Mouse (Mus musculus) neural tube, embryonic 12.5 days (tissue): ENCODE data around the gene Slc25a26. TPM values are rescaled to one million over a fixed set of nuclear protein-coding genes. Genes with fewer than 3 reads are reported as not detected.
A peak's percentile ranks its signal among the peaks of the same experiment; 100 is the strongest.

ENCODE experiments used
- ATAC-seq: fragments of 200-750 bp; cut with Nextera tagmentation; 2 replicates; pipeline ENCODE4 v1.8.0; 2017; ENCODE audit warnings: low read depth, mild to moderate bottlenecking, moderate TSS enrichment, moderate library complexity; ENCODE audit not compliant: low FRiP score
- H3K27ac ChIP-seq: fragments of 300-500 bp; sonication (generic); 2 replicates; pipeline ENCODE4 v1.5.1; 2016
- H3K27me3 ChIP-seq: fragments of 300-500 bp; sonication (generic); replicated peaks from 2 replicates; pipeline ENCODE4 v1.6.1; 2016; ENCODE audit warnings: mild to moderate bottlenecking
- H3K36me3 ChIP-seq: fragments of 300-500 bp; sonication (generic); 2 replicates; pipeline ENCODE4 v1.6.1; 2016; ENCODE audit warnings: mild to moderate bottlenecking
- H3K4me1 ChIP-seq: fragments of 300-500 bp; sonication (generic); 2 replicates; pipeline ENCODE4 v1.6.1; 2016
- H3K4me2 ChIP-seq: fragments of 300-500 bp; sonication (generic); replicated peaks from 2 replicates; pipeline ENCODE4 v1.6.1; 2016; ENCODE audit warnings: mild to moderate bottlenecking
- H3K4me3 ChIP-seq: fragments of 300-500 bp; sonication (generic); 2 replicates; pipeline ENCODE4 v1.5.1; 2016
- H3K9ac ChIP-seq: fragments of 300-500 bp; sonication (generic); 2 replicates; pipeline ENCODE4 v1.6.1; 2016; ENCODE audit warnings: mild to moderate bottlenecking
- H3K9me3 ChIP-seq: fragments of 300-500 bp; sonication (generic); 2 replicates; pipeline ENCODE4 v1.6.1; 2016; ENCODE audit warnings: mild to moderate bottlenecking
- WGBS: fragments of 180-500 bp; shearing (Covaris S2); methylation state at CpG from one replicate; pipeline ENCODE4 v1.1.7; 2016; 5-methylcytosine and 5-hydroxymethylcytosine counted together
- polyA plus RNA-seq: library from polyadenylated mRNA; unstranded; fragments of >200 nt; fragmentation: Nextera tagmentation; extraction: Ambion mirVana; gene quantifications from 2 replicates; pipeline ENCODE4 v1.2.1, GENCODE M21; 2016

The Slc25a26 gene
- 8.1 and 8.7 TPM in 2 replicates for polyA plus RNA-seq

DNA sequence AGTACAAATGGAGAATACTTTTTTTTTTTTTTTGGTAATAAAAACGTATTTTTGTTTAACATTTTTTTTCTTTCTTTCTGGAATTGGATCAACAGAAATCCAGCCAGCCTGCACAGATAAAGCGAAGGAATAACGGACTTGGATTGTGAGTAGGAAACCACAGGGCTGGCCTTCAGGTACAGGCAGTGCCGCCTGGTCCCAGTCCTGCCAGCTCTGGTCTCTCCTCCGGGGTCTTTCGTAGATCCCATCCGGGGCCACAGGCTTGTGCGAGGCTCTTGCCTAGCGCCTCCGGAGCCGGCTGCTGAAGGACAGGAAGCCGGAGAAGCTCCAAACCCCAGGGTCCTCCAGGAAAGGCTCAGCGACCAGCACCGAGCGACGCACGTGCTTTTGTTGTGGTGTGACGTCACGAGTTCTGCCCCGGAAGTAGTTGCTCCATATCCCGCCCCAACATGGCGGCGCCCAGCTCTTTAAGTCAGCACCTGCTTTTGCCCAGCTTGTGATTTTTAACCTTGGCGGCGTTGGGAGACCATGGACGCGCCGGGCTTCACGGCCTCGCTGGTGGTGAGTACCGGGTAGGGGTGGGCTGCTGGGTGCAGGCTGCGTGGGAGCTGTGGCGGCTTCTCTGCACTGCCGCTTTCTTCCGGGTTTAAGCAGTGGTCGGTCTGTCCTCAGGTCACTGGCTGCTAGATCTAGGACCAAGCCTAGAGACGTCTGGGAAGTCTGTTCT lies at the start of gene Slc25a26:
Gene Slc25a26, plus strand, starts transcription at position 435 of the 727 bp plus-strand sequence.
- Histone ChIP-seq H3K4me1 (peaks cover 7% of the 10 kb centered on the region), H3K9ac (peak within 1 kb of the TSS; percentile 58), H3K27me3 (no peaks in the 10 kb centered on the region), H3K27ac (no peak within 1 kb of the TSS), H3K4me2 (peak within 1 kb of the TSS; percentile 82), H3K9me3 (no peaks in the 10 kb centered on the region), H3K4me3 (peak within 1 kb of the TSS; percentile 80), H3K36me3 (no peaks in the 10 kb centered on the region)
- peak; percentile 97 for ATAC-seq
- WGBS, result under 1% methylated on average over 37 of the region's 37 CpGs

DNA sequence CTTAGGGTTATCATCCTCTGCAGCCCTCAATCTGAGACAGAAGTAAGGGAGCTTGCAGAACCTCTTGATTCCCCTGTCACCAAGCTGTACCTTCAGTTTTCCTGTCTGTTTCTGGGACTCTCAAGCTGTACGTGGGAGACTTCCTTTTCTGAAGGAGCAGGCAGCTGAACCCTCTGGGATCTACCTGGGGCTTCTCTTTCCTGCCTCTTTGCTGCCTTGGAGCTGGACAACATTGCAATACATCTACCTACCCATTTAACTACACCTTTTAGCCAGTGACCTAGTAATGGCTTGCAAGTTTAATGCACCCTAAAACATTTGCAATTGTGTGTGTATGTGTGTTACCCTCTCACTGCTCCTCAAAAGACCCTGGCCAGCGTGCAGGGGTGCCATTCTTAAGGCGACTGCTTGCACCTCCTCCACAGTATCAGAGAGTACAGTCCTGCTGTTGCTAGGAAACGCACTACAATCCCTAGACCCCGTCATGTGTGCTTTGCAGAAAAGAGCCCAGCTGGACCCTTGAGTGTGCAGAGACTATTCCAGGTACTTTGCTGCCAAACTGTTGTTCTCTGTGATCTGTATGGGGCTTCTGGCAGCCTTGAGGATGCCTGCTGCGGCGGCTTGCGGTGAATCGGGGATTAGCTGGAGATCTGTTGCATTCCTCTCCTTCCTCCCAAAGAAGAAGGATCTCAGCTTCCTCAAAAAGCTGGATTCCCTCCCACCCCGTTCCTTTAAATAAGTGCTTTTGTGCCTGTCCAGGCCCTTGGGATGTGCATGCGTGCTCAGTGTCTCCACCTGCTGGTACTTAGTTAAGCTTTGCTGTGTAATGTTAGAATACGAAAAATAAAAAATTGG lies 35.9 kb upstream of the Slc25a26 start:
- Histone ChIP-seq H3K9ac (no peak overlapping the region), H3K27ac (no peak overlapping the region), H3K9me3 (no peaks in the 10 kb centered on the region), H3K27me3 (no peaks in the 10 kb centered on the region), H3K4me2 (peak overlapping the region; percentile 52), H3K36me3 (no peaks in the 10 kb centered on the region), H3K4me3 (no peak overlapping the region), H3K4me1 (peaks cover 9% of the 10 kb centered on the region)
- 15% methylated on average over 12 of the region's 12 CpGs for WGBS
- peak; percentile 82 for ATAC-seq

DNA sequence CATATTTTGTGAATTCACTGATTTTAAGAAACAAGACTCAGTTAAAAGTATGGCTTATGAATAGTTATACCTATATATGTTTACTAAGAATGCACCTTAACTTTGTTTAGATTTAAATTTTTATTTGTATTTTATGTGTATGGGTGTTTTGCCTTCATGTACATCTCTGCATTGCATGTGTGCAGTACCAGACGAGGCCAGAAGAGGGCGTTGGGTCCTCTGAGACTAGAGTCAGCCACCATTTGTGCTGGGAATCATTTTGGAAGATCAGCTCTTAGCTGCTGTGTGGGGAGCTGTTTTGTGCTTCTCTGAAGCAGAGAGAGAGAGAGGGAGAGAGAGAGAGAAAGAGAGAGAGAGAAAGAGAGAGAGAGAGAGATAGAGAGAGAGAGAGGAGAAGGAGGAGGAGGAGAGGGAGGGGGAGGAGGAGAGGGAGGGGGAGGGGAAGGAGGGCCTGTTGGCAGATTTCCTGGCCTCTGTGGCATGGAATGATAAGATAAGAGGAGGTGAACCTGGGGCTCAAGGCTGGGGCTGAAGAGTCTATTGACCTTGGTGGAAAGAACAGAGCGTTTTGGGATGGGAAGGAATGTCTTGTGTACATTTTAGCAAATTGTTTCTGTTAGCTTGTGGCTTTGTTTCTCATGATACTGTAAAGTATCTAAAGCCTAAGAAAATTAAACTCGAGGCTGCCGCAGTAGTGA lies 33.5 kb upstream of the Slc25a26 start:
- 59% methylated on average over 5 of the region's 5 CpGs for WGBS
- Histone ChIP-seq H3K4me3 (no peak overlapping the region), H3K9ac (no peak overlapping the region), H3K27me3 (no peaks in the 10 kb centered on the region), H3K27ac (no peak overlapping the region), H3K4me2 (no peak overlapping the region), H3K9me3 (no peaks in the 10 kb centered on the region), H3K4me1 (peaks cover 9% of the 10 kb centered on the region), H3K36me3 (no peaks in the 10 kb centered on the region)
- no peak for ATAC-seq

DNA sequence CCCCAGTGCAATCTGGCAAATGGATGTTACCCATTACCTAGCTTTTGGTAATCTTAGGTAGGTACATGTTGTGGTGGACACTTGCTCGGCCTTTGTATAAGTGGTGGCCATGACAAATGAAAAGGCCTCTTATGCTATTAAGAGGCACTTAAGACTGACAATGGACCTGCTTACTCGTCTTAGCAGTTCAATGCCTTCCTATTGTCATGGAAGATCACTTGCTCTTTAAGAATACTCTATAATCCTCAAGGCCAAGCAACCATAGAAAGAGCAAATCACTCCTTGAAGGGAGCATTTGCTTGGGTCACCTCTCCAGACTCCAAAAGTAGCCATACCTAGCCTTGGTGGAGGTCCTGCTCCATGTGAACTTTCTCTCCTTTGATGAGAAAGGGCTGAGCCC lies 7.4 kb upstream of the Slc25a26 start:
- H3K9me3 ChIP-seq, result no peaks in the 10 kb centered on the region
- no peak overlapping the region for H3K4me2 ChIP-seq
- no peaks in the 10 kb centered on the region for H3K27me3 ChIP-seq
- WGBS, result 76% methylated on average over 2 of the region's 2 CpGs
- ATAC-seq, result no peak
- no peaks in the 10 kb centered on the region for H3K4me1 ChIP-seq
- no peak overlapping the region for H3K9ac ChIP-seq
- H3K27ac ChIP-seq, result no peak overlapping the region
- no peak overlapping the region for H3K4me3 ChIP-seq
- no peaks in the 10 kb centered on the region for H3K36me3 ChIP-seq

DNA sequence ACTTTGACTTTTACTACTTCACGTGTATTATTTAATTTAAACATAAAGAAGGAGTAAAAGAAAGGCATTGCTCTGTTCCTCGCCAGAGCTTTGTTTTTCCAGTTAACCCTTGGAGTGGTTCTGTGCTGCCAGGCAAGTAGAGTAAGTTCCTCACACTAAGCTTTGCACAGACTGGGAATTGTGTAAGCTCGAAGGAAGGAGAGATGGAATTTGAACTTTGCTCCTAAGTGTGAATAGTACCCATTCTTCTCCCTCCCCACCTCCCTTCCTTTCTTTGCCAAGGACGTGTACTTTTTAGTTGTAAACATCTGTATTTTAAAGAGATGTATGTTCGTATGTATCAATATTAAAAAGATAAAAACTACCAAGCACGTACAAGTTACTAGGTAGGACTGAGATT lies 3.8 kb downstream of the Slc25a26 start:
- 67% methylated on average over 6 of the region's 6 CpGs for WGBS
- Histone ChIP-seq H3K36me3 (no peaks in the 10 kb centered on the region), H3K9me3 (no peaks in the 10 kb centered on the region), H3K27ac (no peak overlapping the region), H3K4me3 (no peak overlapping the region), H3K9ac (no peak overlapping the region), H3K4me2 (no peak overlapping the region), H3K4me1 (peaks cover 7% of the 10 kb centered on the region), H3K27me3 (no peaks in the 10 kb centered on the region)
- ATAC-seq, result no peak

DNA sequence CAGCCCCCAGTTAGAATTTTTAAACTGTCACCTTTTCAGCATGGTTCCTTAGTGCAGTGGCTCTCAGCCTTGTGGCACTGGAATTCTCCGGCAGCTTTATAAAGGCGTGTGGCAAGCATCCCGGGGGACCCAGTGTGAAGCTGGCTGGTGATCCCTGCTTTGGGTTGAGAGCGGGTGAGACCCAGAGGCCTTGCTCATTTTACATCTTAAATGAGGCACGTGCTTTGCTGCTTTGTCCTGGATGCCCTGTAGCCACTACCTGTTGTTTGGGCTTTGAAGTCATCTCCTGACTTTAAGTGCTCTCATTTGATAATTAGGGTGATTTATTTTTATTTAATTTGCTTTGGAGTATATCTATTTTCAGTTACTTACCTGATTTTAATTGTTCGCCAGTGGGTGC lies 7.8 kb downstream of the Slc25a26 start:
- Histone ChIP-seq H3K9ac (no peak overlapping the region), H3K27me3 (no peaks in the 10 kb centered on the region), H3K4me2 (no peak overlapping the region), H3K4me1 (no peaks in the 10 kb centered on the region), H3K27ac (no peak overlapping the region), H3K4me3 (no peak overlapping the region), H3K36me3 (no peaks in the 10 kb centered on the region), H3K9me3 (no peaks in the 10 kb centered on the region)
- WGBS, result 76% methylated on average over 6 of the region's 6 CpGs
- no peak for ATAC-seq

DNA sequence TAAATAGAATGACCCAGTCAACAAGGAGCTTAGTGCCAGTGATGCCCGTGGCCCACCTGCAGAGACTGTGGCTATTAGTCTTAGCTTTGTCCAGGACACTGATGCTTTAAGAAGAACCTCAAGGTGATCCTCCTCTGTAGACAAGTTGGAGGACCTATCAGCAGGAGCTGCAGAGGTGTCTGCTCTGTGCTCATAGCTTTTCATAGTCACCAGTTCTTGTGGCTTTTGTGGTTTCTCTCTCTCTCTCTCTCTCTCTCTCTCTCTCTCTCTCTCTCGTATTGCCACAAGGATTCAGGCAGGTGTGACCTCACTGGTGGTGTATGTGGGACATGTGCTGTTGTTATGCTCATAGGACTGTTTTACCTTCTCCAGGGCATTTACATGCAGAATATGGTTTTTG lies 8.7 kb downstream of the Slc25a26 start:
- Histone ChIP-seq H3K27ac (no peak overlapping the region), H3K4me1 (no peaks in the 10 kb centered on the region), H3K9me3 (no peaks in the 10 kb centered on the region), H3K9ac (no peak overlapping the region), H3K4me2 (no peak overlapping the region), H3K36me3 (no peaks in the 10 kb centered on the region), H3K4me3 (no peak overlapping the region), H3K27me3 (no peaks in the 10 kb centered on the region)
- 80% methylated on average over 2 of the region's 2 CpGs for WGBS
- no peak for ATAC-seq

DNA sequence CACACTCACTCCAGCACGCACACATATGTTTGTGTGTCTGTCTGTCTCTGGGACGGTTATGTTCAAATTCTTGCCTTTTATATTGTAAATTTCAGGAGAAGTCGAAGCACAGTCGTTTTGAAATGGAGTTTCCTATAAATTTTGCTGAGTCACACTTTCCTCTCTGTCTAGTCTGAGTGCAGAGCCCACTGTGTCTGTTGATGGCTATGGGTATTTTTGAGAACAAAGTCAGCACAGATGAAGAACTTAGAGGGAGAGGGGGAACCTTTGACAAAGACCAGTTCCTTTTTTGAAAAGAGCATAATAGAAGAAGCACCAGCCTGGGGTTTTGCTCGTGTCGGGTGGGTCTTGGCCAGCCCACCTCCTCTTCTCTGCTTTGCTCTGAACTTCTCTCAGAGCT lies 9.1 kb downstream of the Slc25a26 start:
- Histone ChIP-seq H3K27ac (no peak overlapping the region), H3K4me2 (no peak overlapping the region), H3K9me3 (no peaks in the 10 kb centered on the region), H3K4me3 (no peak overlapping the region), H3K27me3 (no peaks in the 10 kb centered on the region), H3K9ac (no peak overlapping the region), H3K4me1 (no peaks in the 10 kb centered on the region), H3K36me3 (no peaks in the 10 kb centered on the region)
- WGBS, result 78% methylated on average over 6 of the region's 6 CpGs
- no peak for ATAC-seq

DNA sequence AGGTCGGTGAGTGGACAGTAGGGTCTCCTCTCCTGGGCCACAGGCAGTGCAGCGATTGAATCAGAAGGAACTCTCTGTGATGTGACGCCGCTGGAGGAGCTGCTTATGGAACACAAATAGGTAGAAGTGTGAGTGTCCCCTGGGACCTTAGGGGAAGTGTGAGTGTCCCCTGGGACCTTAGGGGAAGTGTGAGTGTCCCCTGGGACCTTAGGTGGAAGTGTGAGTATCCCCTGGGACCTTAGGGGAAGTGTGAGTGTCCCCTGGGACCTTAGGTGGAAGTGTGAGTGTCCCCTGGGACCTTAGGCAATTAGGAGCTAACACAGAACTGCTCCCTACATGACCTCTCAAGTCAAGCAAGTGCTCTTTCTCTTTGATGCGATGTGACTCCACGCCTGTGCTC lies 18.0 kb downstream of the Slc25a26 start:
- Histone ChIP-seq H3K4me2 (no peak overlapping the region), H3K9me3 (no peaks in the 10 kb centered on the region), H3K27me3 (no peaks in the 10 kb centered on the region), H3K9ac (no peak overlapping the region), H3K4me3 (no peak overlapping the region), H3K36me3 (no peaks in the 10 kb centered on the region), H3K4me1 (no peaks in the 10 kb centered on the region), H3K27ac (no peak overlapping the region)
- ATAC-seq, result no peak
- WGBS, result 93% methylated on average over 6 of the region's 6 CpGs

DNA sequence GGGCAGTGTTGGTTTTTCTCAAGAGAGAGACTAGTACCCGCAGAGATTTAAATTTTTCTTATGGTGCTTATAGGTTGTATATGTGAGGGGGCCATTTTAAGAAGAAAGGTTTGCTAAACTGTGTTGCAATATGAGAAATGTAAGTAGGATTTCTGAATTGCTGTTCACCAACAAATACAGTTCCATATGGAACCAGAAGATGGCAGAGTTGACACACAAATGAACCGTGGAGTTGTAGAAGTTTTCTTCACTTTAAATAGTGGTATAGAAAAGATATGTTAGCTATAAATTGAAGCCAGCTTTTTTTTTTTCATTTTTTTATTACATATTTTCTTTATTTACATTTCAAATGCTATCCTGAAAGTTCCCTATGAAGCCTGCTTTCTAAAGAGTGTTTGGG lies 24.2 kb downstream of the Slc25a26 start:
- Histone ChIP-seq H3K27ac (no peak overlapping the region), H3K36me3 (no peaks in the 10 kb centered on the region), H3K4me1 (0 out of 2 replicates have a peak, but pooled peaks cover 3% of the 10 kb centered on the region), H3K4me2 (no peak overlapping the region), H3K4me3 (no peak overlapping the region), H3K9ac (no peak overlapping the region), H3K9me3 (no peaks in the 10 kb centered on the region), H3K27me3 (no peaks in the 10 kb centered on the region)
- WGBS, result 36% methylated on average over 2 of the region's 2 CpGs
- ATAC-seq, result no peak

DNA sequence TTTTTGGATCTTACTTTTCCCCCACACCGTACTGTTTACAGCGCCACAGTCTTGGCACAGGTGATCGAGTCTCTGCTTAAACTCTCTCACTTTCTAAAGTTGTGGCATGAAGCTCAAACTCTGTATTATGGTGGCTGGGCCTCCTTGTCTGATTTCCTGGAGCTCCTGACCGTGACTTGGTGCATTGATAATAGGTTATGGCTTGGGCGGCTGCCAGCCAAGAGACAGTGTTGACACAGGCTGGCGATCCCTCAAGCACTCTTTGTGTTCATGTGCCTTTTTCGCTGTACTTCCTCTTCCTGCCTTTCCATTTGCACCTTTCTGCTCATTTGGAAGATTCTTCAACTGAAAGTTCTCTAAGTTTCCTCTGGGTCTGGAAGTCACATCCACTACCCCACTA lies 30.6 kb downstream of the Slc25a26 start:
- no peak overlapping the region for H3K4me3 ChIP-seq
- 0 out of 2 replicates have a peak, but pooled peaks cover 1% of the 10 kb centered on the region for H3K4me1 ChIP-seq
- no peak for ATAC-seq
- H3K27ac ChIP-seq, result no peak overlapping the region
- H3K9me3 ChIP-seq, result no peaks in the 10 kb centered on the region
- 89% methylated on average over 7 of the region's 7 CpGs for WGBS
- no peaks in the 10 kb centered on the region for H3K27me3 ChIP-seq
- H3K9ac ChIP-seq, result no peak overlapping the region
- no peaks in the 10 kb centered on the region for H3K36me3 ChIP-seq
- H3K4me2 ChIP-seq, result no peak overlapping the region

DNA sequence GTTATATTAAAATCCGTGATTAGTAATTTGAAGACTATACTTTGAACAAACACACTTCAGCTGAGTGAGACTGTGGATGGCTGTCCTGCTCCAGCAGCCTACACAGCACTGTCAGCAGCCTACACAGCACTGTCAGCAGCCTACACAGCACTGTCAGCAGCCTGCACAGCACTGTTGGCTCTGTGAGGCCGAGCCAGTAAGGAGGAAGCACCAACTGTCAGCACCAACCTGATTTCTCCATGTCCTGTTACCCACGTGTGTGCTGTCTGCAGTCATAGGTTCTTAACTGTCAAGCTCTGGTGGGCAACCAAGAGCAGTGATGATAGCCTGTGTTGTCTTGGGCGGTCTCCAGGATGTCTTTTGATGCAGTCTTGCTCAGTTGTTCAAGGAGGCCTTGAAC lies 32.0 kb downstream of the Slc25a26 start:
- Histone ChIP-seq H3K9ac (no peak overlapping the region), H3K36me3 (no peaks in the 10 kb centered on the region), H3K4me1 (no peaks in the 10 kb centered on the region), H3K4me2 (no peak overlapping the region), H3K9me3 (no peaks in the 10 kb centered on the region), H3K27ac (no peak overlapping the region), H3K4me3 (no peak overlapping the region), H3K27me3 (no peaks in the 10 kb centered on the region)
- no peak for ATAC-seq
- WGBS, result 85% methylated on average over 4 of the region's 4 CpGs
